Mouse (Mus musculus): ENCODE data around the gene Huwe1.

Gene Huwe1

GRCm38 (mm10) chrX:151800701-151801511, at the start of gene Huwe1:
Gene Huwe1, plus strand, starts transcription at chrX:151800807.
- DNase-seq (ENCODE audit: low spot score in 2 of 2), result peak; percentile 36 to 40

GRCm38 (mm10) chrX:151780348-151780747, 20.3 kb upstream of the Huwe1 start:
- no peak for DNase-seq (ENCODE audit: low spot score in 2 of 2)

GRCm38 (mm10) chrX:151782939-151783338, 17.7 kb upstream of the Huwe1 start:
- DNase-seq (ENCODE audit: low spot score in 2 of 2), result no peak

- no peak for DNase-seq (ENCODE audit: low spot score in 2 of 2)
Measured at GRCm38 (mm10) chrX:151792766-151793165, 7.8 kb upstream of the Huwe1 start.

GRCm38 (mm10) chrX:151797970-151798369, 2.6 kb upstream of the Huwe1 start:
- no peak for DNase-seq (ENCODE audit: low spot score in 2 of 2)

GRCm38 (mm10) chrX:151802328-151802955, 1.8 kb downstream of the Huwe1 start:
- DNase-seq (ENCODE audit: low spot score in 2 of 2), result no peak

- DNase-seq (ENCODE audit: low spot score in 2 of 2), result peak; percentile 84 to 93
Measured at GRCm38 (mm10) chrX:151802956-151803776, 2.6 kb downstream of the Huwe1 start.

- DNase-seq (ENCODE audit: low spot score in 2 of 2), result peak; percentile 28 to 42
Measured at GRCm38 (mm10) chrX:151803777-151804101, 3.1 kb downstream of the Huwe1 start.

GRCm38 (mm10) chrX:151804388-151804787, 3.8 kb downstream of the Huwe1 start:
- no peak for DNase-seq (ENCODE audit: low spot score in 2 of 2)

- no peak for DNase-seq (ENCODE audit: low spot score in 2 of 2)
Measured at GRCm38 (mm10) chrX:151811481-151811880, 10.9 kb downstream of the Huwe1 start.

- DNase-seq (ENCODE audit: low spot score in 2 of 2), result no peak
Measured at GRCm38 (mm10) chrX:151813656-151814055, 13.0 kb downstream of the Huwe1 start.

- DNase-seq (ENCODE audit: low spot score in 2 of 2), result no peak
Measured at GRCm38 (mm10) chrX:151817712-151818111, 17.1 kb downstream of the Huwe1 start.

GRCm38 (mm10) chrX:151828971-151829370, 28.4 kb downstream of the Huwe1 start:
- DNase-seq (ENCODE audit: low spot score in 2 of 2), result no peak

- no peak for DNase-seq (ENCODE audit: low spot score in 2 of 2)
Measured at GRCm38 (mm10) chrX:151831260-151831659, 30.7 kb downstream of the Huwe1 start.

- DNase-seq (ENCODE audit: low spot score in 2 of 2), result no peak
Measured at GRCm38 (mm10) chrX:151832982-151833381, 32.4 kb downstream of the Huwe1 start.

GRCm38 (mm10) chrX:151859436-151859835, 58.8 kb downstream of the Huwe1 start:
- DNase-seq (ENCODE audit: low spot score in 2 of 2), result no peak

GRCm38 (mm10) chrX:151910692-151911091, 110.1 kb downstream of the Huwe1 start:
- DNase-seq (ENCODE audit: low spot score in 2 of 2), result no peak

- no peak for DNase-seq (ENCODE audit: low spot score in 2 of 2)
Measured at GRCm38 (mm10) chrX:151912267-151912666, 111.7 kb downstream of the Huwe1 start.

- DNase-seq (ENCODE audit: low spot score in 2 of 2), result no peak
Measured at GRCm38 (mm10) chrX:151929390-151929789, 128.8 kb downstream of the Huwe1 start.

GRCm38 (mm10) chrX:151938852-151939251, 138.2 kb downstream of the Huwe1 start:
- DNase-seq (ENCODE audit: low spot score in 2 of 2), result no peak

- DNase-seq (ENCODE audit: low spot score in 2 of 2), result no peak
Measured at GRCm38 (mm10) chrX:151946986-151947385, 146.4 kb downstream of the Huwe1 start.

- DNase-seq (ENCODE audit: low spot score in 2 of 2), result no peak
Measured at GRCm38 (mm10) chrX:151947781-151948180, 147.2 kb downstream of the Huwe1 start.
